Mouse (Mus musculus) liver, postnatal 0 days (tissue): ENCODE data around the gene Rbmxl2.

ENCODE experiments used
- CTCF ChIP-seq: sonication (generic); IDR thresholded peaks from 2 replicates; pipeline ENCODE4 v1.5.1; 2016; ENCODE audit warnings: antibody characterized with exemption, low read depth
- EP300 ChIP-seq: IDR thresholded peaks from 2 replicates; pipeline ENCODE4 v1.6.1; 2016; ENCODE audit warnings: antibody characterized with exemption, low read depth, mild to moderate bottlenecking

GRCm38 (mm10) chr7:107236854-107237253, 27.6 kb downstream of the Rbmxl2 start:
- TF ChIP-seq CTCF = no peak
- no peak for TF ChIP-seq EP300
